Mouse (Mus musculus) c-Kit-negative CD71-positive TER-119-positive erythroid progenitor cells, embryonic 14.5 days (primary cell): Measurements from ENCODE around the gene 1810013L24Rik.
"Not testable (repeated sequence)": the region's sequence is repeated elsewhere in the genome, so short reads cannot be mapped to it uniquely, and the experiment has no call there.

Experiments used
- DNase-seq: peaks from one replicate; pipeline ENCODE4 v3.0.0-alpha.2; 2013; ENCODE audit warnings: low read depth, low spot score

Gene 1810013L24Rik

DNA sequence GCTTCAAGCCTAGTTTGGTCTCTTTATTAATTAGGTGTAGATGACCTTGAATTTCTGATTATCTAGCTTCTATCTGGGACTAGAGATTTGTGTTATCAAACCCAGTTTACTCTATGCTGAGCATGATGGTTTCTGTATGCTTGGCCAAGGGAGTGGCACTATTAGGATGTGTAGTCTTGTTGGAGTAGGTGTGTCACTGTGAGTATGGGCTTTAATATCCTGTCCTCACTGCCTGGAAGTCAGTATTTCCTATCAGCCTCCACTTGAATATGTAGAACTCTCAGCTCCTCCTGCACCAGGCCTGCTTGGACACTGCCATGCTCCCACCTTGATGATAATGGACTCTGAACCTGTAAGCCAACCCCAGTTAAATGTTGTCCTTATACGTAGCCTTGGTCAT lies 7.0 kb downstream of the 1810013L24Rik start:
- no peak for DNase-seq

- no peak for DNase-seq
These were observed 7.7 kb downstream of the 1810013L24Rik start for GRCm38 (mm10) chr16:8837595-8837994.

GRCm38 (mm10) chr16:8838921-8839320 lies 9.0 kb downstream of the 1810013L24Rik start:
- no peak for DNase-seq

DNA sequence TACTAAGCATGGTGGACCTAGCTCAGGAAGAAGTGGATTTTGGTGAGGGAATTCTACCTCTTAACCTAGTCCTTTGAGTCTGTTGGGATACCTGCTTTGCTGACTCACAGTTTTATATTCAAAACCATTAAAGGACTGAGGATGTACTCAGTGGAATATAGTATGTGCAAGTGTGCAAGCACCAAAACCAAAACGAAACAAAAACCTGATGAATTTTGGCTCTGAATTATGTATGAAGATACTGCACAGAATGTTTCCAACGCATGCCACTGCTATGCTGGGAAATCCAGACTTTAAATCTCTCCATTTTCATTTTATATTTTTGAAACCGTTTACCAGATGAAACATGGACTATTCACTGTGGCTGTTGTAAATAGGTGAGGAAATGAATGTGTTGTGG lies 10.7 kb downstream of the 1810013L24Rik start:
- DNase-seq: no peak

DNA sequence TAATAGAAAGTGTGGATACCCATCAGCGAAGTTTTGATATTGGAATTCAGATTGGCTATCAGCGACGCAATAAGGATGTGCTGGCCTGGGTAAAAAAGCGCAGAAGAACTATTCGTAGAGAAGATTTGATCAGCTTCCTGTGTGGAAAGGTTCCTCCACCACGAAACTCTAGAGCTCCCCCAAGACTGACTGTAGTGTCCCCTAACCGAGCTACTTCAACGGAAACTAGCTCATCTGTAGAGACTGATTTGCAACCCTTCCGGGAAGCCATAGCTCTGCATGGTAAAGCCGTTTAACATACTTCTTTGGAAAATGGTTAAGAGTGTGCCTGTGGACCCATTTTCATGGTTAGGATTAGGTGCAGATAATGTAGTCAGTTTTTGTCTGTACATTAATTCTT lies 13.1 kb downstream of the 1810013L24Rik start:
- DNase-seq: no peak

GRCm38 (mm10) chr16:8843580-8844175 lies 13.8 kb downstream of the 1810013L24Rik start:
- DNase-seq: no peak

DNA sequence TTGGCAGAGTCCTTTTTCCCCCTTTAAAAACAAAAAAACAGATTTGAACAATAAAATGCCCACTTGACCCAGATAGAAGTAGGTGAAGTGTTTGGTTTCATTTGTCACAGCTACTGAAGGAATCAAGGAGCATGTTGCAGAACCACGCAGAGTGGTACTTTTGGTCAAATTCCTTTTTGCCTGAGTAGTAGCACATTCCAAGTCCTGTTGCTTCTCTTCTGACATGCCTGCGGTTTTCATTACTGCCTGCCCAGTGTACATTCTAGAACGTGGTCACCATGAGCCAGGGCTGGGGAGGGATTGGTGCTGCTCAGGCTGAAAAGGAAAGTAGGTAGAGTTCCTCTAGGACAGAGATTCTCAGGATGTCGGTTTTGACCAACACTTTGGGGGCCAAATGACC lies 16.1 kb downstream of the 1810013L24Rik start:
- no peak for DNase-seq

DNA sequence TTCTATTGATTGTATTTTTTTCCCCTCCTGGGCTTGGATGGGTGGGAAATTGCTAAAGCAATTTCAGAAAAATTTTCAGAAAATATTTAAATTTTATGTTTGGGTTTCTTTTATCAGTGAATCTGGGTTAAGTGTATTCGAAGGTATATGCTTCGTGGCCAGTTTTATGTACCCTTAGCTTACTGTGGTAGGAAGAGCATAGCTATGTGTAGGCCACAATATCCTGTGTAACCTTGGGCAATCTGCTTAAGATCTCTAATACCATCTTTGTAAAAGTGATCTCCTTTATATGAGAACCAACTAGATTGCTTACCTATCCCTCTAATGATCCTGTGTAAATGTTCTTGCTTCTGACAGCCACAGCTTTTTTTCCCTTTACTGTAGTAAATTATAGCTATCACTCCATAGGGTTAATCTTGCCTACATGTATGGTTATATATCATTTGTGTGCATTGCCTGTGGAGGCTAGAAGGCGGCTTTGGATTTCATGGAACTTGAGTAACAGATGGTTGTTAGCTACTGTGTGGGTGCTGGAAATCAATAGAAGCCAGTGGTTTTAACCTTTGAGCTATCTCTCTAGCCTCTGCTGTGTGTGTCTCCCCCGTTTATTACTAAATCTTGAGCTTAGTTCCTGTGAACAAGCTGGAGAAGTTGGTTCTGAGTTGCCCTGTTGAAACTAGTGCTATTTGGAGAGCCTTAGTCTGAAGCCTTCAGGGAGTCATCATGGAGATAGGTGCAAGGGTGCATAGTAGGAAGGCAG lies 18.6 kb downstream of the 1810013L24Rik start:
- no peak for DNase-seq

GRCm38 (mm10) chr16:8849929-8850328 lies 20.0 kb downstream of the 1810013L24Rik start:
- DNase-seq: no peak

DNA sequence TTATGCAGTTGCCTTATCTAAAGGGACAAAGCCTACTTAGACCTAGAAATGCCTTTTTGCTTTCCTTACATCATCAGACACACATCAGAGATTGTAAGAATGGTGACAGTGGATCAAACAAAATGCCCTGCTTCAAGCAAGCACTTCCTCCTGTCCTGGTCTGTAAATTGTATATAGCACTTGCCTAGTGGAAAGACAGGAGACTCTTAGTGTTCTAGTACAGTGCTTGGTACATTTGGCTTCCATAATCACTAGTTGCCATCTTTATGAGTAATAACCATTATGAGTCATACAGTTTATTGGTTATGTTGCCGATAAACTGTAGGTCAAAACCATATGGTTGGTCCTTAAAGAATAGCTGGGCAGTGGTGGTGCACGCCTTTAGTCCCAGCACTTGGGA lies 25.2 kb downstream of the 1810013L24Rik start:
- DNase-seq: no peak

DNA sequence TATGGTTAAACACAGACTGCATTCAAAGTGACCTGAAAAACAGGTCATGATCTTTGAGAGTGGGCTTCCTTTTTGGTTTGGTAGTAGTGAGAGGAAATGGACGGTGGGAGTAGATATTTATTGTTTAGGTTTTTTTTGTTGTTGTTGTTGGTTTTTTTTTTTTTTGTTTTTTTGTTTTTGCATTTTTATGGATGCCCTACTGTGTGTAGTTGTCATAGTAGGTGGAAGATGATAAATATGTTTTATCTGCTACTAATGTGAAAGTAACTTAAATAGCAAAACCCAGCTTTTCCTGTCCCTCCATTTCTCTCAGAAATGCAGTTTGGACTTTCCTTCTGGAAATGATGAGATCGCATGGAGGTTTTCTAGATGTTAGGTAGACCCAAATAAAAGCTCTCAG lies 26.9 kb downstream of the 1810013L24Rik start:
- no peak for DNase-seq

- DNase-seq: no peak
These were observed 32.6 kb downstream of the 1810013L24Rik start for GRCm38 (mm10) chr16:8862336-8862987.

GRCm38 (mm10) chr16:8864223-8864631 lies 34.3 kb downstream of the 1810013L24Rik start:
- DNase-seq: no peak

DNA sequence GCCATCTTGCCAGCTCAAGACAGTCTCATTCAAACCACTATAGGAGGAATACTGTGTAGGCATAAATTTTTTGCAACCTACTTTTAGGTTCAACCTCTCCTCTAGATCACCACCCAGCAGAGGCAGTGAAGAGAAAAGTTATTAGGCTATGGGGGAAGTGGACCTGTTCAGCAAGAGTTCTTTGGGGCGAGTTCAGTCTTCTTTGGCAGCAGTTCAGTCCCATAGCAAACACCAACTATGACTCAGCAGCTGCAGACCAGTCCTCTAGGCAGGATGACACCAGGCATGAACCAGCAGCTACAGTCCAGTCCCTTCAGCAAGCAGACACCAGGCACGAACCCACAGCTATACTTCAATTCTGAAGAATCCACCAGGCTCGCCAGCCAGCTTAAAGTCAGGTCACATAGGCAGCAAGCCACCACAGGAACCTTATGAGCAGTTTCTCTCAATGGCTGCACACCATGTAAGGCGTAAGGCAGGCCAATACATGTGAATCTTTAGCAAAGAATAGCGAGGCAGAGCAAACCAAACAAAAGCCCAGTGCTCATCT lies 37.6 kb downstream of the 1810013L24Rik start:
- no peak for DNase-seq

DNA sequence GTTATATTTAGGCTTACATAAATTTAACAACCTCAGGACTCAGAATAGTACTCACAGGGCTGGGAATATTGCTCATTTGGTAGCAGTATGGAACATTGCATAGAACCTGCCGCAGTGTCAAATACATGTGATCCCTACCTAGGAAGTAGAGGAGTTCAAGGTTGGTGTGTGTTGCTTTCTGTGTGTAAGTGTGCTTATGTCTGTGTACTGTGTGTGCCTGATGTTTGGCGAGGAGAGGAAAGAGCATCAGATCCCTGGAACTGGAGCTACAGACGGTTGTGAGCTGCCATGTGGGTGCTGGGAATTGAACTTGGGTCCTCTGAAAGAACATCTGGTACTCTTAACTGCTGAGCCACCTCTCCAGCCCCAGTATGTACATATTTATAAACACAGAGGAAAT lies 38.6 kb downstream of the 1810013L24Rik start:
- DNase-seq: no peak

GRCm38 (mm10) chr16:8869715-8870114 lies 39.8 kb downstream of the 1810013L24Rik start:
- peak; percentile 44 for DNase-seq

DNA sequence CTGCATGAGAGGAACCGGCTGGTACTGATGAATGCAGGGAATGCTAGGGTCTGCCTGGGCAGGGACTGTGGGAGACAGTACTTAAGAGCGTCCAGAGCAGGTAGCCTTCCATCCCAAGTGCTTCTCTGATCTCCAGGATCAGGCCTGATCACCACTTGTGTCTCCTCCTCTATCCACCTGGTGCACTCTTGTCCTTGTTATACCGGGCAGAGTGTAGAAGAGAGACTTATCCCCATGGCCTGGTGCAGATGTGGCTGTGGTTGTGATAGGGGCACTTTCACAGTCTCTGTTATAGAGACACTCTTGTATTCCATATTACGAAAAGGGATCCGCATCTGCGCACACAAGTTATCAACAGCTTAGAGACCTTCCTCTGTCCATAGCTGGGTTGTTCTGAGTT lies 41.5 kb downstream of the 1810013L24Rik start:
- no peak for DNase-seq

DNA sequence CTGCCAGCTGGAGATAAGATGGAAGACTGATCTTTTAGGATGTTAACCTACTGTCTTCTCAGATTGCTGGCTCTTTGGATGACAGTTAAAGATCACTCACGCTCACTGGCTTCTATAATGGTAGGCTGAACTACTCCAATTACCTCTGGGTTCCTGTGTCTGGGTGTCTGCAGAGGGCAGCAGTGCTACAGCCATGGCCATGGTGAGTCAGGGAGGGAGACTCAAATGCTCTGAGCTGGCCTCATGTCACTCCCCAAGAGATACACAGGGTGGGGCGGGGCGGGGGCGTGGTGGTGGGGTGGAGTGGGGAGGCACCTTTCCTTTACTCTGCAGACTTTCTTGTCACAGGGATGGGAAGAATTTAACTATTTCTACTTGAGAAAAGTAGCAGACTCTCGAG lies 42.1 kb downstream of the 1810013L24Rik start:
- peak; percentile 28 for DNase-seq

DNA sequence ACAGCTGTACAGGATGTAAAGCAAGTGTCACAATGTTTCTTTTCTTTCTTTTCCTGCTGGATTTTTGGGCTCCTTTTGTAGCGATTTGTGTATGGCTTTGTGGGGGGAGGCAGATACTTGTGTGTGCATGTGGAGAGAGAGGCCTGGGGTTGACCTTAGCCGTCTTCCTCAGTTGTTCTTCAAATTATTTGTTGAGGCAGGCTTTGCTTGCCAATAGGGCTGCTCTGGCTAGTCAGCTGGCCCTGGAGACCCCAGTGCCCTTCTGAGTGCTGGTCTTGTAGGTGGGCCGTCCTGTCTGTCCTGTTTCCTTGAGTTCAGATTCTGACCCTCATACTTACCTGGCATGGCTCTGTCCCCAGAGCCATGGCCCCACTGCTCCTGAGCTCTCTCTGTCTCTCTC lies 42.6 kb downstream of the 1810013L24Rik start:
- DNase-seq: no peak

GRCm38 (mm10) chr16:8880076-8880475 lies 50.2 kb downstream of the 1810013L24Rik start:
- no peak for DNase-seq

- DNase-seq: peak; percentile 70
These were observed 53.9 kb downstream of the 1810013L24Rik start for GRCm38 (mm10) chr16:8883674-8884241.

GRCm38 (mm10) chr16:8894214-8894613 lies 64.3 kb downstream of the 1810013L24Rik start:
- DNase-seq: not testable (repeated sequence)
